Mouse (Mus musculus) cortical plate, adult 2 months (tissue): ENCODE measurements around the gene Lor.

Source experiments
- CTCF ChIP-seq: fragments of 200-500 bp; IDR thresholded peaks from 2 replicates; pipeline ENCODE4 v1.5.1; 2011; ENCODE audit warnings: mild to moderate bottlenecking, control low read depth, low read length; ENCODE audit not compliant: insufficient read depth; ENCODE audit errors: extremely low read depth
- POLR2A ChIP-seq: fragments of 200-500 bp; IDR thresholded peaks from 2 replicates; pipeline ENCODE4 v1.6.1; 2011; ENCODE audit warnings: mild to moderate bottlenecking, low read length, control low read depth; ENCODE audit not compliant: insufficient read depth; ENCODE audit errors: extremely low read depth

- TF ChIP-seq CTCF, result no peak
- no peak for TF ChIP-seq POLR2A
These were observed at the start of gene Lor for GRCm38 (mm10) chr3:92083042-92083441.
